Mouse (Mus musculus) midbrain, embryonic 10.5 days (tissue): ENCODE data around the gene Dnm1. TPM values are rescaled to one million over a fixed set of nuclear protein-coding genes. Genes with fewer than 3 reads are reported as not detected.

Source experiments
- DNase-seq: peaks from one replicate; pipeline ENCODE4 v3.0.0-alpha.2; 2017; ENCODE audit warnings: low spot score
- H3K27ac ChIP-seq: fragments of 300-500 bp; sonication (generic); replicated peaks from 2 replicates; pipeline ENCODE4 v1.5.1; 2016; ENCODE audit warnings: mild to moderate bottlenecking
- H3K27me3 ChIP-seq: fragments of 300-500 bp; sonication (generic); 2 replicates; pipeline ENCODE4 v1.6.1; 2016; ENCODE audit warnings: low read depth, mild to moderate bottlenecking; ENCODE audit not compliant: poor library complexity, severe bottlenecking
- H3K36me3 ChIP-seq: fragments of 300-500 bp; sonication (generic); 2 replicates; pipeline ENCODE4 v1.6.1; 2016; ENCODE audit warnings: mild to moderate bottlenecking, moderate library complexity
- H3K4me1 ChIP-seq: fragments of 300-500 bp; sonication (generic); 2 replicates; pipeline ENCODE4 v1.6.1; 2016
- H3K4me3 ChIP-seq: fragments of 300-500 bp; sonication (generic); 2 replicates; pipeline ENCODE4 v1.5.1; 2016; ENCODE audit warnings: mild to moderate bottlenecking, moderate library complexity
- H3K9me3 ChIP-seq: fragments of 300-500 bp; sonication (generic); replicated peaks from 2 replicates; pipeline ENCODE4 v1.6.1; 2016; ENCODE audit warnings: mild to moderate bottlenecking
- WGBS: fragments of 180-500 bp; shearing (Covaris S2); methylation state at CpG from one replicate; pipeline ENCODE4 v1.1.7; 2016; 5-methylcytosine and 5-hydroxymethylcytosine counted together
- polyA plus RNA-seq: library from polyadenylated mRNA; unstranded; fragments of >200 nt; fragmentation: Nextera tagmentation; extraction: Ambion mirVana; gene quantifications from 2 replicates; pipeline ENCODE4 v1.2.1, GENCODE M21; 2016

Dnm1 gene
- polyA plus RNA-seq, 1 experiment from 2014 or later: 9.0 TPM

DNA sequence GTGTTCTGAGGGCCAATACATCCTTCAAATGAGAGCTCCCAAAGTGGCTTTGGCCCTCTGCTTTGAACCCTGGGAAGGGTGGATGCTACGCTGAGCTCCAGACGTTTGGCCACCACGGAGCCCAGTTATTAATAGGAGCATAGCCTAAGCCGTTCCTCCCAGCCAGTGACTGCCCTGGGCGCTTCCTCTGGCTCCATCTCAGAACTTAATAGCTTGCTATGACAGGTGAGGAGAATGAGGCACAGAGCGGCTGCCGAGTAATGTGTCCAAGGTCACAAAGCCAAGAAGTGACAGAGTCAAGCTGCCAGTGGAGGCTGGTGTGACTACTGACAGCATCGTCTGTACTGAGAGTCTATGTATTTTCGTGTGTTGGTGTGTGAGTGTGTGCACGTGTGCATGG lies 3.1 kb upstream of the Dnm1 start:
- H3K27me3 ChIP-seq: peaks cover 27% of the 10 kb centered on the region
- no peaks in the 10 kb centered on the region for H3K9me3 ChIP-seq
- H3K36me3 ChIP-seq: no peaks in the 10 kb centered on the region
- 84% methylated on average over 10 of the region's 10 CpGs for WGBS
- no peak for DNase-seq
- peaks cover 49% of the 10 kb centered on the region for H3K4me1 ChIP-seq
- no peak overlapping the region for H3K4me3 ChIP-seq
- no peak overlapping the region for H3K27ac ChIP-seq

DNA sequence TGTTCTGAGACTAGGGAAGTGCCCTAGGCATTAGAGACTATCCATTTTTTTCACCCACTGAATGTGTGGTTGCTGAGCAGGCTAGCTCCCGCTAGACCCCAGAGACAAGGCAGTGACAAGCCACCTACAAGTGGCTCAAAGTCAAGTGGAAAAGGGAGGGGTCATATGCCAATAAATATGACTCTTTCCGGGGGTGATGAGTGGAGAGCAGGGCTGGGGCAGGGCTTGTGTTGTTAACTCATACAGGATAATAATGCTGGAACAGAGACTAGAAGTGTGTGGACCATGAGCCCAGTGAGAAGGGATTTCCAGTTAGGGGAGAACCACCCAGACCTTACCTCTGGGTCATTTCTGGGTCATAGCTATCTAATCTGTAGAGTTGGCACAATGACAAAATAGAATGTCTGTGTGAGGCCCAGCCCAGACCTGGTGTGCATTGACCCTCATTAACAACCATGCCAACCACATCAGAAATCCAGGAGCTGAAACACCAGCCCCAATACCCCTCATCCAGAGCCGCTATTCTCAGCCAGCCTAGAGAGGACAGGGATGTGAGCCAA lies 1.3 kb upstream of the Dnm1 start:
- peaks cover 40% of the 10 kb centered on the region for H3K27me3 ChIP-seq
- peaks cover 52% of the 10 kb centered on the region for H3K4me1 ChIP-seq
- WGBS: 90% methylated on average over 3 of the region's 3 CpGs
- H3K9me3 ChIP-seq: no peaks in the 10 kb centered on the region
- no peak overlapping the region for H3K27ac ChIP-seq
- no peak for DNase-seq
- H3K4me3 ChIP-seq: no peak overlapping the region
- H3K36me3 ChIP-seq: no peaks in the 10 kb centered on the region

DNA sequence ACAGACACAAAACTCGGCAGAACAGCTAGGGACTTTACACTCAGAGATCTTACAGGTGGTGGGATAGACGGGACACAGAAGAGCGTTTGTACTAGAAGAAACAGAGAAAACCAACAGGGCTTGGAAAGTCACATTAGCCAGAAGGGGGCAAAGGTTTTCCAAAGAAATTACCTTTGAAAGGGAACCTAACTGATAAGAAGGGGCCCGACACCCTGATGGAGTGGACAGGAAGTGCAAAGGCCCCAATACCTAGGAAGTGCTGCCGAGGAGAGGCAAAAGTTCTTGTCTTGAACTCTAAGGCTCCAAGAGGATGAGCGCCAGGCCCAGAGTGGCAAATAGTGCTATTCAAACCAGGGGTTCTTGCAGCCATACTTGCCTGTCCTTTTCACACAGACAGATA lies 698 bp upstream of the Dnm1 start:
- Histone ChIP-seq H3K27ac (0 out of 2 replicates have a peak overlapping the region, but pooled peaks have one; percentile 82), H3K27me3 (peaks cover 45% of the 10 kb centered on the region), H3K36me3 (no peaks in the 10 kb centered on the region), H3K4me3 (peak overlapping the region; percentile 67; the same call in 1 of the 2 replicates), H3K9me3 (no peaks in the 10 kb centered on the region), H3K4me1 (peaks cover 52% of the 10 kb centered on the region)
- no peak for DNase-seq
- 81% methylated on average over 6 of the region's 6 CpGs for WGBS

DNA sequence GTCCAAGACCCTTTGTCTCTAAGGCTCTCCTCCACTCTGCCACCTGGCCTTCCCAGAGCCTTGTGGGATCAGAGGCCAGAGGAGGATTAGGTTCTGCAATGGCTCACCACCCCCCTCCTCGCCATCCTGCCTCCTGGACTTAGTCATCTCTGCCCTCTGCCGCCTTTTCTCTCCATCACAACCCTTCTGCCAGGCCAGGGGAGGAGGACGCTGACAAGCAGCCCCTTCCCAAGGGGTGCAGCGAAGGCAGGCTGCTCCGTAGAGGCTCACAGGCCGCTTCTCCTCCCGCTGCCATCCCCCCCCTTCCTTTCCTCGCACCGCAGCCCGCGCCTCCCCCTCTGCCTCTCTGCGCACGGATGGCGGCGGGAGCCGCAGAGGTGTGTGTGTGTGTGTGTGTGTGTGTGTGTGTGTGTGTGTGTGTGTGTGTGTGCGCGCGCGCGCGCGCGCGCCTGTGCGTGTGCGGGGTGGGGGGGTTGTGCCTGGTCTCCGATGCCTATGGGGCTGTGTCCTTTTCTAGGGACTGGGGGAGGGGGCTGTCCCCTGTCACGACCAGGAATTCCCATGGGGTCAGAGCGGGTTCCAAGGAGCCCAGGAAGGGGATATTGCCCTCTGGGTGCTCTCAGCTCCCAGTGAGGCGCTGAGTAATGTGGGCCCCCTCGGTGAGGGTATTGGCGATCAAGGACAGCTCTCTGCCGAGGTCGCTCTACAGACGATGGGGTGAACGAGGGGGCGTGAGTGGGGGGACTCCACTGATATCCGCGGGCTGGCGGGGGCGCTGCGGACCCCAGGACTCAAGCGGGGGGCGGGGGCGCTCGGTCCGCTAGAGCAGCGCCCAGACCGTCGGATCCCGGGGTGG lies 759 bp downstream of the Dnm1 start, which contains the start of gene Ciz1:
Gene Ciz1 (plus strand): TSS at position 177 of the 856 bp plus-strand sequence.
- WGBS: under 1% methylated on average over 40 of the region's 52 CpGs
- Histone ChIP-seq H3K4me1 (peaks cover 44% of the 10 kb centered on the region), H3K36me3 (no peaks in the 10 kb centered on the region), H3K9me3 (no peaks in the 10 kb centered on the region), H3K27ac (peak within 1 kb of the TSS; percentile 82), H3K4me3 (peak within 1 kb of the TSS; percentile 67), H3K27me3 (peaks cover 38% of the 10 kb centered on the region)
- peak; percentile 57 for DNase-seq

DNA sequence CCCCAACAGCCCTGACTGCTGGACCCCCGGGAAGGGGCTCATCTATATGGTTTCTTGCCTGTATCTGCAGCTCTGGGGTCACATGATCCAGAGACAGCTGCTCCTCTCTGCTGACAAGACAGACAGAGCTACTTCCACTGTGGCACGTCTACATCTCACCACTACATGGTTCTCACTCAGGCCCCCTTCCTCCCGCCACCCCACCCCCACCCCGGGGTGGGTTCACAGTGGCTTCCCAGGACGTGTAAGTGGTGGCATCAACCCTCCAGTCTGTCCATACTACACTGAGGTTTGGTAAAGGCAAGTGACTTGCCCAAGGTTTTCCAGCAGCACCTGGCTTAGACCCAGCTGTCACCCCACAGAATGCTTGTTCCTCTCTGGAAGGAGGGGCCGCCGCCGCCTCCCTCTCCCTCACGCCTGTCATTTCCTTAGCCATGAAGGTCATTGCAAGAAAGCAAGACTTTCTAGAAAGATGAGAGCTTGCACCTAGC lies 1.6 kb downstream of the Dnm1 start:
- H3K4me1 ChIP-seq: peaks cover 42% of the 10 kb centered on the region
- H3K27ac ChIP-seq: peak overlapping the region; percentile 82; the same call in 1 of the 2 replicates
- H3K36me3 ChIP-seq: no peaks in the 10 kb centered on the region
- peak overlapping the region; percentile 67 for H3K4me3 ChIP-seq
- H3K9me3 ChIP-seq: no peaks in the 10 kb centered on the region
- H3K27me3 ChIP-seq: peaks cover 38% of the 10 kb centered on the region
- WGBS: 60% methylated on average over 9 of the region's 9 CpGs
- DNase-seq: no peak

DNA sequence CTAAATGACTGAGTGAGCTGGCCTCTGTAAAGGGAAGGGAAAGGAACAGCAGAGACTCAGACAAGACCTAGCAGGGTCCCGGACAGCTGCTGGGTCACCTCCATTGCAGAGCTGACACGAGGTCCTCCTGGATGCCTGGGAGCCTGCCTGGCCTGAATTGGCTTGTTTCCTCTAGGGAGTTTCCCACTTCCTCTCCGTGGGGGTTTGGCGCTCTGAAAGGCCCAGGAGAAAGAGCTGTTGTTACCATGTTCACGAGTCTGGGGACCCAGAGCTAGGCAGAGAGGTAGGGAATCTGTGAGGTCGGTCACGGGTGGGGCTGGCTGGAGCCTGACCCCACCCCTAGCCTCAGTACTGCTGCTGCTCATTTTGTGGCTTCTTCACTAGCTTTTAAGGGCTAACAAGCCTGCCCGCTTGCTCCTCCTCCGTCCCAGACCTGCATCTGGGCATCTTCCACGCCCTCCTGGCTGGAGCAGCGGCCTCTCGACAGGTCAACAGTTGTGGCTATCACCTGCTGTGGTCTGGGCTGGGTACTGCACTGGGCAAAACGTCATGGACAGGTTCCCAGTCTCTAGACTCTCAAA lies 2.6 kb downstream of the Dnm1 start:
- peaks cover 42% of the 10 kb centered on the region for H3K4me1 ChIP-seq
- DNase-seq: no peak
- H3K9me3 ChIP-seq: no peaks in the 10 kb centered on the region
- H3K4me3 ChIP-seq: no peak overlapping the region
- WGBS: 62% methylated on average over 13 of the region's 13 CpGs
- no peaks in the 10 kb centered on the region for H3K36me3 ChIP-seq
- peaks cover 38% of the 10 kb centered on the region for H3K27me3 ChIP-seq
- H3K27ac ChIP-seq: peak overlapping the region; percentile 9; the same call in 1 of the 2 replicates

DNA sequence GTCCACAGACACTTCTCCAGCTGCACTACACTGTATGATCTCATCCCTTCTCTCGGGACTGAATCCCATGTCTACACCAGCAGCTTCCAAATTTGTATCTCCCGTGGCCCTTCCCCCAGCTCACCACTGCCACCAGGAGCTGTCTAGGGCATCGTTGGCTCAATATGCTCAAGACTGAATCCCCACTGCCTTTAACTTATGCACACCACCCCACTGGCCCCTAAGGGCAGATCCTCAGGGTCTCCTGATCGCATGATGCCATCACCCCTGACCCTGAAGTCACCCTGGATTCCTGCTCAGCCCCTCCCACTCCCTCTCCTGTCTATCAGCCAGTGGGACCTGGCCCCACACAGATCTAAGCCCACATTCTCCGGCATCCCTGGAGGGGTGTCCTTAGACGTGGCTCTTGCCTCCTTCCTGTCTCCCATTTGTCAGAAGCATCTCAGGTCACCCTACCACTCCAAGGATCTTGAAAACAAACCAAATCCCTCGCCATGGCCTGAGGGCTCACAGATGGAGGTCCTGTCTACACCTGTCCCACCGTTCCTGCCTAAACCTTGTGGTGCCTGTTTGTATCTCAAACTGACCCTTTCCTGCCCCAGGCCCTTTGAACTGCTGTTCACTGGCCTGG lies 3.4 kb downstream of the Dnm1 start:
- Histone ChIP-seq H3K27ac (no peak overlapping the region; the same call in 1 of the 2 replicates), H3K9me3 (no peaks in the 10 kb centered on the region), H3K4me1 (peaks cover 46% of the 10 kb centered on the region), H3K27me3 (peaks cover 38% of the 10 kb centered on the region), H3K4me3 (no peak overlapping the region; the same call in 1 of the 2 replicates), H3K36me3 (no peaks in the 10 kb centered on the region)
- DNase-seq: no peak
- 64% methylated on average over 8 of the region's 8 CpGs for WGBS

DNA sequence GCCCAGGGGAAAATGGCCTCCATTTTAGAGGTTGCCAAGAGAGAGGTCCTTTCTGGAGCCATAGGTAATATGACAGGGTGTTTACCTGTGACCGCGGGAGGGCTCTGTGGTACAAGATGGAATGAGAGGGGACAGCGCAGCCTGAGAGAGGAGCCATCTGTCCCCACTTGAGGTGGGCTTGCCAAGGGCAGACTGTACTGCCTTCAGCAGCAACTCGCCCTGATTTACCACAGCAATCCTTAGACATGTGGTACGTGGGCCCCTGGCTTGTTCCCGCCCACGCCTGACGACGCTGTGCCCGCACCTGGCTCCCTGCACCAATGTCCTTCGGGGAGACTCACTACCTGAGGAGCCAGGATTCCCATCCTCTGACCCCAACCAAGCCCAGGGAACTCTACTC lies 4.8 kb downstream of the Dnm1 start:
- Histone ChIP-seq H3K9me3 (no peaks in the 10 kb centered on the region), H3K36me3 (no peaks in the 10 kb centered on the region), H3K27me3 (peaks cover 38% of the 10 kb centered on the region), H3K4me1 (peaks cover 44% of the 10 kb centered on the region), H3K4me3 (no peak overlapping the region), H3K27ac (no peak overlapping the region)
- 89% methylated on average over 11 of the region's 11 CpGs for WGBS
- DNase-seq: no peak

DNA sequence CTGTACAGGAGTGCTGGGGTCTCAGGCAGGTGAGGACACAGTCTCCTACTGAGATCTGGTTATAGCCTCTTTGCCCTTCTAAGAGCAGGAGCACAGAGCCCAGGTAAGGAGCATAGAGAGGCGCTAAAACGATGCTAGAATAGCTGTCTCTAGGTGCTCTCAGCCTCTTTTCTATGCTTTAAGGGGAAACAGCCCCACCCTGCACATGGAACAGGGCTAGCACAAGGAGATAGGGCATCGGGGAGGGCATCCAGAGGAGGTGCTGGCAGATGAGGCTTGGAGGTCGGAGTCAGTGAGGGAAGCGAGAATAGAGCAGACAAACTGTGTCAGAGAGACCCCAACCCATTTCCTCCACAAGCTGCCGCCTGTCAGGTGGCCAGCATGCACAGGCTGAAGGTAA lies 6.1 kb downstream of the Dnm1 start:
- Histone ChIP-seq H3K27me3 (peaks cover 30% of the 10 kb centered on the region), H3K9me3 (no peaks in the 10 kb centered on the region), H3K27ac (no peak overlapping the region), H3K4me3 (no peak overlapping the region), H3K36me3 (no peaks in the 10 kb centered on the region), H3K4me1 (peaks cover 40% of the 10 kb centered on the region)
- WGBS: 75% methylated on average over 6 of the region's 6 CpGs
- no peak for DNase-seq

DNA sequence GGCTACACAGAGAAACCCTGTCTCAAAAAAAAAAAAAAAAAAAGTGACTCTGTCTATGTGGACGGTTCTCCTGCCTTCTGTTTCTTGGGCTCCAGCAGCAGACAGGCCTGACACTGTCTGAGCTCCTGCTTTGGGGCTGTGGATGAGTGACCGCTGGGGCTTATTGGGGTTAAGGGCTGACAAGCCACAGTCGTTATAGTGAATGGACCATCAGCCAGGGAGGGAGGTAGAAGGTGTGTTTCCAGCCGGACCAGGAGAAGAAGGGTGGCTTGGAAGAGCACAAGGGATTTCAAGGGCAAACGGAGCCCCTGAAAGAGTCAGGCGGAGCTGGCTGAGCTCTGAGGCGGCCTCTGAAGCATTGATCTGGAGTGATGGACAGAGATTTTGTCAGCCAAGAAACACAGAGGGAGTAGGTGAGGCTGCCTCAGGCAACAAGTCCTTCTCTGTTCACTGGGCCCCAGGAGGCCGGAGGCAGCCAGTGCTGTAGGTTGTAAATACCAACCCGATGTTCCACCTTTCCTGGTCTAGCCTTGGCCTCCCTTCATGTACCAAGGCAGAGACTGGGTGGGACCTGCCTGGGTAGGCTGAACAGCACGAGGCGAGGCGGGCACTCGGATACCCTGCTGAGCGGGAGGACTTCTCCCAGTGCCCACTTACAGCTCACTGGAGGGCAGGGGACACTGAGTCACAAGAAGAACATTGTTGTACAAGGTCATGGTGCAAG lies 8.4 kb downstream of the Dnm1 start:
- no peaks in the 10 kb centered on the region for H3K36me3 ChIP-seq
- 67% methylated on average over 14 of the region's 14 CpGs for WGBS
- H3K27ac ChIP-seq: 0 out of 2 replicates have a peak overlapping the region, but pooled peaks have one; percentile 46

DNA sequence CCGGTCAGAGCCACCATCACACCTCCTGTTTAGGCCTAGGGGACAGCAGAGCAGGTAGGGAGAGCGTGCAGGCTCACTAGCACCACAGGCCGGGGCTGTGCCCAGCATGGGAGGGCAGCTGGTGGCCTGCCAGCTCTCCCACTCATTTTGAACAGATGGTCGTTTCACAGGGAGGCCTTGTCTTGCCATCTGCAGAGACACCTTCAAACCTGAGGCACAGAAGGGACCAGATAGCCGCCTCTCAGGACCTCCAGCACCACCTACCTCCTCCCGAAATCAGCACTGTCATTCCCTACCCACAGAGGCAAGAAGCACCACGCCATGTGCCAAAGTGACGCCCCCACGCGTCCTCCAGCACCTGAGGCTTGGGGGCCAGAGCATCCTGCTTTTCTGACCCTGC lies 9.1 kb downstream of the Dnm1 start:
- Histone ChIP-seq H3K4me1 (peaks cover 15% of the 10 kb centered on the region), H3K9me3 (no peaks in the 10 kb centered on the region), H3K27ac (0 out of 2 replicates have a peak overlapping the region, but pooled peaks have one; percentile 49), H3K36me3 (no peaks in the 10 kb centered on the region), H3K27me3 (peaks cover 8% of the 10 kb centered on the region), H3K4me3 (no peak overlapping the region)
- DNase-seq: no peak
- WGBS: 80% methylated on average over 10 of the region's 10 CpGs

More for the DNA sequence above, 8.4 kb downstream of the Dnm1 start:
- Histone ChIP-seq H3K4me1 (peaks cover 18% of the 10 kb centered on the region), H3K9me3 (no peaks in the 10 kb centered on the region), H3K27me3 (peaks cover 15% of the 10 kb centered on the region), H3K4me3 (no peak overlapping the region)
- no peak for DNase-seq

DNA sequence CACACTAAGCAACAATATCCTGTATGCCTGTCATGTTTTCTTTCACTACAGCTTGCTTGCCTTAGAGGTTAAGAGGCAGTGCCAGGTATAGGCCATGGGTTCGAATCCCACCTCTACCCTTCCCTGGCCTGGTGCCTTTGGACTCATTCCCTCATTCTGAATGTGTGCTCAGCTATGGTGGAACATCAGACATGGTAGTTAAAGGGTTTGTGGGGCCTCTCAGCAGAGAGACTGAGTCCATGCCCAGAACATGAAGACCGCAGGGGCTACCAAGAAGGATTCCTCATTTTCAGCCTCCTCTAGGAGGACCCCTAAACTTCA lies 9.8 kb downstream of the Dnm1 start:
- peaks cover 15% of the 10 kb centered on the region for H3K4me1 ChIP-seq
- no peak overlapping the region for H3K27ac ChIP-seq
- 94% methylated on average over 2 of the region's 2 CpGs for WGBS

More for the DNA sequence above, 9.8 kb downstream of the Dnm1 start:
- no peak overlapping the region for H3K4me3 ChIP-seq
- no peaks in the 10 kb centered on the region for H3K9me3 ChIP-seq
- peaks cover 7% of the 10 kb centered on the region; the same call in 1 of the 2 replicates for H3K27me3 ChIP-seq
- H3K36me3 ChIP-seq: no peaks in the 10 kb centered on the region
- DNase-seq: no peak
